Mouse (Mus musculus): Measurements from ENCODE around the gene Get4. TPM values are rescaled to one million over a fixed set of nuclear protein-coding genes. Genes with fewer than 3 reads are reported as not detected.

The Get4 gene
- polyA plus RNA-seq, 1 experiment from 2014 or later = 208 TPM

GRCm38 (mm10) chr5:139251279-139251678, 845 bp upstream of the Get4 start:
- Histone ChIP-seq H3K4me2 (peak overlapping the region; percentile 98), H3K4me1 (replicated peaks; ENCODE audit: control insufficient read depth, insufficient read depth, low read length) (peaks cover 43% of the 10 kb centered on the region), H3K9ac (ENCODE audit: low read depth, low read length) (peak overlapping the region; percentile 75), H3K36me3 (ENCODE audit: control insufficient read depth, insufficient read depth, low read length) (peaks cover 26% of the 10 kb centered on the region), H3K27me3 (replicated peaks; ENCODE audit: control insufficient read depth, insufficient read depth, low read length) (no peaks in the 10 kb centered on the region), H3K9me3 (ENCODE audit: control insufficient read depth, low read length) (no peaks in the 10 kb centered on the region), H3K4me3 (ENCODE audit: low read depth, low read length) (peak overlapping the region; percentile 86), H3K27ac (ENCODE audit: low read depth, low read length) (peak overlapping the region; percentile 77; the same call in 1 of the 2 replicates)
- no peak for ATAC-seq (replicated peaks; ENCODE audit: low FRiP score)
- no peak for DNase-seq (ENCODE audit: low spot score)
- 81% methylated on average over 7 of the region's 7 CpGs for WGBS

GRCm38 (mm10) chr5:139251736-139252080, 416 bp upstream of the Get4 start:
- H3K4me1 ChIP-seq (replicated peaks; ENCODE audit: control insufficient read depth, insufficient read depth, low read length) = peaks cover 45% of the 10 kb centered on the region
- 1% methylated on average over 8 of the region's 8 CpGs for WGBS

GRCm38 (mm10) chr5:139252910-139253245, 754 bp downstream of the Get4 start:
- peak overlapping the region; percentile 98 for H3K4me2 ChIP-seq
- DNase-seq (ENCODE audit: low spot score) (no peak), ATAC-seq (replicated peaks; ENCODE audit: low FRiP score) (peak; percentile 69)
- peak overlapping the region; percentile 86 for H3K4me3 ChIP-seq (ENCODE audit: low read depth, low read length)
- H3K4me1 ChIP-seq (replicated peaks; ENCODE audit: control insufficient read depth, insufficient read depth, low read length) = peaks cover 42% of the 10 kb centered on the region
- peak overlapping the region; percentile 84 for H3K9ac ChIP-seq (ENCODE audit: low read depth, low read length)
- peaks cover 15% of the 10 kb centered on the region for H3K36me3 ChIP-seq (ENCODE audit: control insufficient read depth, insufficient read depth, low read length)
- 1% methylated on average over 7 of the region's 7 CpGs for WGBS
- no peaks in the 10 kb centered on the region for H3K27me3 ChIP-seq (replicated peaks; ENCODE audit: control insufficient read depth, insufficient read depth, low read length)
- peak overlapping the region; percentile 94 for H3K27ac ChIP-seq (ENCODE audit: low read depth, low read length)
- no peaks in the 10 kb centered on the region for H3K9me3 ChIP-seq (ENCODE audit: control insufficient read depth, low read length)

More at GRCm38 (mm10) chr5:139251736-139252080, 416 bp upstream of the Get4 start:
- peak overlapping the region; percentile 98 for H3K4me2 ChIP-seq
- no peaks in the 10 kb centered on the region for H3K9me3 ChIP-seq (ENCODE audit: control insufficient read depth, low read length)
- peaks cover 24% of the 10 kb centered on the region for H3K36me3 ChIP-seq (ENCODE audit: control insufficient read depth, insufficient read depth, low read length)
- peak overlapping the region; percentile 75 for H3K9ac ChIP-seq (ENCODE audit: low read depth, low read length)
- H3K27ac ChIP-seq (ENCODE audit: low read depth, low read length) = peak overlapping the region; percentile 77
- DNase-seq (ENCODE audit: low spot score) (no peak), ATAC-seq (replicated peaks; ENCODE audit: low FRiP score) (peak; percentile 25)
- no peaks in the 10 kb centered on the region for H3K27me3 ChIP-seq (replicated peaks; ENCODE audit: control insufficient read depth, insufficient read depth, low read length)
- H3K4me3 ChIP-seq (ENCODE audit: low read depth, low read length) = peak overlapping the region; percentile 86

GRCm38 (mm10) chr5:139253301-139253741, 1.2 kb downstream of the Get4 start:
- peaks cover 44% of the 10 kb centered on the region for H3K4me1 ChIP-seq (replicated peaks; ENCODE audit: control insufficient read depth, insufficient read depth, low read length)
- peaks cover 14% of the 10 kb centered on the region for H3K36me3 ChIP-seq (ENCODE audit: control insufficient read depth, insufficient read depth, low read length)
- peak; percentile 59 for ATAC-seq (replicated peaks; ENCODE audit: low FRiP score)
- peak overlapping the region; percentile 86 for H3K4me3 ChIP-seq (ENCODE audit: low read depth, low read length)
- 2% methylated on average over 6 of the region's 6 CpGs for WGBS
- H3K9ac ChIP-seq (ENCODE audit: low read depth, low read length) = peak overlapping the region; percentile 84
- H3K27me3 ChIP-seq (replicated peaks; ENCODE audit: control insufficient read depth, insufficient read depth, low read length) = no peaks in the 10 kb centered on the region
- peak overlapping the region; percentile 98 for H3K4me2 ChIP-seq
- peak overlapping the region; percentile 94 for H3K27ac ChIP-seq (ENCODE audit: low read depth, low read length)
- no peak for DNase-seq (ENCODE audit: low spot score)
- H3K9me3 ChIP-seq (ENCODE audit: control insufficient read depth, low read length) = no peaks in the 10 kb centered on the region

- peaks cover 8% of the 10 kb centered on the region; the same call in 1 of the 2 replicates for H3K36me3 ChIP-seq (ENCODE audit: control insufficient read depth, insufficient read depth, low read length)
- no peak for DNase-seq (ENCODE audit: low spot score)
- no peak overlapping the region for H3K9ac ChIP-seq (ENCODE audit: low read depth, low read length)
- H3K27me3 ChIP-seq (replicated peaks; ENCODE audit: control insufficient read depth, insufficient read depth, low read length) = no peaks in the 10 kb centered on the region
- no peaks in the 10 kb centered on the region for H3K9me3 ChIP-seq (ENCODE audit: control insufficient read depth, low read length)
- WGBS = 85% methylated on average over 6 of the region's 6 CpGs
- peaks cover 52% of the 10 kb centered on the region for H3K4me1 ChIP-seq (replicated peaks; ENCODE audit: control insufficient read depth, insufficient read depth, low read length)
- H3K4me3 ChIP-seq (ENCODE audit: low read depth, low read length) = no peak overlapping the region
- peak overlapping the region; percentile 98 for H3K4me2 ChIP-seq
- H3K27ac ChIP-seq (ENCODE audit: low read depth, low read length) = no peak overlapping the region
- no peak for ATAC-seq (replicated peaks; ENCODE audit: low FRiP score)
These were observed 2.8 kb downstream of the Get4 start for GRCm38 (mm10) chr5:139254938-139255337.

- DNase-seq (ENCODE audit: low spot score) (no peak), ATAC-seq (replicated peaks; ENCODE audit: low FRiP score) (no peak)
- H3K27me3 ChIP-seq (replicated peaks; ENCODE audit: control insufficient read depth, insufficient read depth, low read length) = no peaks in the 10 kb centered on the region
- 0 out of 2 replicates have a peak overlapping the region, but pooled peaks have one; percentile 6 for H3K9ac ChIP-seq (ENCODE audit: low read depth, low read length)
- 85% methylated on average over 6 of the region's 6 CpGs for WGBS
- H3K27ac ChIP-seq (ENCODE audit: low read depth, low read length) = no peak overlapping the region
- peaks cover 11% of the 10 kb centered on the region; the same call in 1 of the 2 replicates for H3K36me3 ChIP-seq (ENCODE audit: control insufficient read depth, insufficient read depth, low read length)
- peaks cover 52% of the 10 kb centered on the region for H3K4me1 ChIP-seq (replicated peaks; ENCODE audit: control insufficient read depth, insufficient read depth, low read length)
- H3K4me3 ChIP-seq (ENCODE audit: low read depth, low read length) = no peak overlapping the region
- H3K4me2 ChIP-seq = peak overlapping the region; percentile 17; the same call in 1 of the 2 replicates
- H3K9me3 ChIP-seq (ENCODE audit: control insufficient read depth, low read length) = no peaks in the 10 kb centered on the region
These were observed 3.7 kb downstream of the Get4 start for GRCm38 (mm10) chr5:139255777-139256176.

GRCm38 (mm10) chr5:139256211-139256765, 4.2 kb downstream of the Get4 start:
- no peak for DNase-seq (ENCODE audit: low spot score)
- no peak for ATAC-seq (replicated peaks; ENCODE audit: low FRiP score)
- peaks cover 49% of the 10 kb centered on the region for H3K4me1 ChIP-seq (replicated peaks; ENCODE audit: control insufficient read depth, insufficient read depth, low read length)
- H3K9ac ChIP-seq (ENCODE audit: low read depth, low read length) = no peak overlapping the region
- H3K27ac ChIP-seq (ENCODE audit: low read depth, low read length) = no peak overlapping the region
- WGBS = 89% methylated on average over 3 of the region's 3 CpGs
- peaks cover 13% of the 10 kb centered on the region; the same call in 1 of the 2 replicates for H3K36me3 ChIP-seq (ENCODE audit: control insufficient read depth, insufficient read depth, low read length)
- no peaks in the 10 kb centered on the region for H3K9me3 ChIP-seq (ENCODE audit: control insufficient read depth, low read length)
- no peaks in the 10 kb centered on the region for H3K27me3 ChIP-seq (replicated peaks; ENCODE audit: control insufficient read depth, insufficient read depth, low read length)
- H3K4me2 ChIP-seq = peak overlapping the region; percentile 17; the same call in 1 of the 2 replicates
- no peak overlapping the region for H3K4me3 ChIP-seq (ENCODE audit: low read depth, low read length)

- 0 out of 2 replicates have a peak overlapping the region, but pooled peaks have one; percentile 5 for H3K9ac ChIP-seq (ENCODE audit: low read depth, low read length)
- H3K27me3 ChIP-seq (replicated peaks; ENCODE audit: control insufficient read depth, insufficient read depth, low read length) = no peaks in the 10 kb centered on the region
- no peak overlapping the region for H3K4me3 ChIP-seq (ENCODE audit: low read depth, low read length)
- H3K4me2 ChIP-seq = no peak overlapping the region
- WGBS = 96% methylated on average over 1 of the region's 1 CpGs
- H3K27ac ChIP-seq (ENCODE audit: low read depth, low read length) = peak overlapping the region; percentile 35; the same call in 1 of the 2 replicates
- no peaks in the 10 kb centered on the region for H3K9me3 ChIP-seq (ENCODE audit: control insufficient read depth, low read length)
- H3K4me1 ChIP-seq (replicated peaks; ENCODE audit: control insufficient read depth, insufficient read depth, low read length) = peaks cover 44% of the 10 kb centered on the region
- H3K36me3 ChIP-seq (ENCODE audit: control insufficient read depth, insufficient read depth, low read length) = peaks cover 20% of the 10 kb centered on the region; the same call in 1 of the 2 replicates
- ATAC-seq (replicated peaks; ENCODE audit: low FRiP score) = no peak
- DNase-seq (ENCODE audit: low spot score) = no peak
These were observed 5.1 kb downstream of the Get4 start for GRCm38 (mm10) chr5:139257265-139257664.

- Histone ChIP-seq H3K4me2 (no peak overlapping the region), H3K36me3 (ENCODE audit: control insufficient read depth, insufficient read depth, low read length) (peaks cover 25% of the 10 kb centered on the region), H3K9ac (ENCODE audit: low read depth, low read length) (no peak overlapping the region), H3K4me1 (replicated peaks; ENCODE audit: control insufficient read depth, insufficient read depth, low read length) (peaks cover 44% of the 10 kb centered on the region), H3K4me3 (ENCODE audit: low read depth, low read length) (no peak overlapping the region), H3K27ac (ENCODE audit: low read depth, low read length) (no peak overlapping the region), H3K9me3 (ENCODE audit: control insufficient read depth, low read length) (no peaks in the 10 kb centered on the region), H3K27me3 (replicated peaks; ENCODE audit: control insufficient read depth, insufficient read depth, low read length) (no peaks in the 10 kb centered on the region)
- no peak for DNase-seq (ENCODE audit: low spot score)
- 74% methylated on average over 4 of the region's 4 CpGs for WGBS
- ATAC-seq (replicated peaks; ENCODE audit: low FRiP score) = no peak
These were observed 5.7 kb downstream of the Get4 start for GRCm38 (mm10) chr5:139257818-139258217.
